Mouse (Mus musculus) kidney, embryonic 14.5 days (tissue): ENCODE measurements at regions not wholly inside any gene's neighbourhood (a gene's known extent, or its start where the extent isn't known, plus 50 kb on each side); places are given as distances from the start of the nearest gene placed in this dataset.

Experiments used
- ATAC-seq: fragments of 200-750 bp; cut with Nextera tagmentation; 2 replicates; pipeline ENCODE4 v1.8.0; 2017; ENCODE audit warnings: moderate number of reproducible peaks, mild to moderate bottlenecking, moderate TSS enrichment, moderate library complexity; ENCODE audit not compliant: low FRiP score, low TSS enrichment
- H3K27ac ChIP-seq: fragments of 300-500 bp; sonication (generic); 2 replicates; pipeline ENCODE4 v1.5.1; 2014; ENCODE audit warnings: low read depth, mild to moderate bottlenecking, low read length, moderate library complexity, mixed read lengths
- H3K27me3 ChIP-seq: fragments of 300-500 bp; sonication (generic); 2 replicates; pipeline ENCODE4 v1.6.1; 2014; ENCODE audit warnings: mild to moderate bottlenecking, low read length; ENCODE audit not compliant: control insufficient read depth, insufficient read depth
- H3K36me3 ChIP-seq: fragments of 300-500 bp; sonication (generic); 2 replicates; pipeline ENCODE4 v1.6.1; 2014; ENCODE audit warnings: low read length, mixed read lengths; ENCODE audit not compliant: control insufficient read depth, insufficient read depth
- H3K4me1 ChIP-seq: fragments of 300-500 bp; sonication (generic); 2 replicates; pipeline ENCODE4 v1.6.1; 2014; ENCODE audit warnings: low read length, mixed read lengths; ENCODE audit not compliant: control insufficient read depth, insufficient read depth
- H3K4me2 ChIP-seq: fragments of 300-500 bp; sonication (generic); replicated peaks from 2 replicates; pipeline ENCODE4 v1.6.1; 2014; ENCODE audit warnings: low read depth, mild to moderate bottlenecking, low read length
- H3K4me3 ChIP-seq: fragments of 300-500 bp; sonication (generic); 2 replicates; pipeline ENCODE4 v1.5.1; 2014; ENCODE audit warnings: mild to moderate bottlenecking, low read length
- H3K9ac ChIP-seq: fragments of 300-500 bp; sonication (generic); 2 replicates; pipeline ENCODE4 v1.6.1; 2014; ENCODE audit warnings: low read depth, mild to moderate bottlenecking, low read length, moderate library complexity
- H3K9me3 ChIP-seq: fragments of 300-500 bp; sonication (generic); 2 replicates; pipeline ENCODE4 v1.6.1; 2016; ENCODE audit warnings: low read length; ENCODE audit not compliant: control insufficient read depth
- WGBS: fragments of 180-500 bp; shearing (Covaris S2); extraction: QIAGEN DNeasy Blood & Tissue Kit; methylation state at CpG from one replicate; pipeline ENCODE4 v1.1.7; 2014; 5-methylcytosine and 5-hydroxymethylcytosine counted together

GRCm38 (mm10) chr9:122437464-122437863 is 86.1 kb downstream of the Abhd5 start:
- 70% methylated on average over 4 of the region's 4 CpGs for WGBS
- ATAC-seq: no peak

GRCm38 (mm10) chr9:122446387-122447105 is 95.1 kb downstream of the Abhd5 start:
- Histone ChIP-seq H3K4me3 (no peak overlapping the region), H3K27me3 (no peaks in the 10 kb centered on the region), H3K36me3 (no peaks in the 10 kb centered on the region), H3K27ac (no peak overlapping the region), H3K4me2 (no peak overlapping the region), H3K9me3 (no peaks in the 10 kb centered on the region), H3K4me1 (no peaks in the 10 kb centered on the region), H3K9ac (no peak overlapping the region)
- 61% methylated on average over 5 of the region's 5 CpGs for WGBS
- ATAC-seq: no peak

More at GRCm38 (mm10) chr9:122437464-122437863, 86.1 kb downstream of the Abhd5 start:
- no peaks in the 10 kb centered on the region for H3K27me3 ChIP-seq
- H3K9ac ChIP-seq: no peak overlapping the region
- H3K9me3 ChIP-seq: no peaks in the 10 kb centered on the region
- no peak overlapping the region for H3K4me2 ChIP-seq
- no peak overlapping the region for H3K27ac ChIP-seq
- no peaks in the 10 kb centered on the region for H3K4me1 ChIP-seq
- no peaks in the 10 kb centered on the region for H3K36me3 ChIP-seq
- H3K4me3 ChIP-seq: no peak overlapping the region

- WGBS: 47% methylated on average over 7 of the region's 7 CpGs
- no peak for ATAC-seq
- Histone ChIP-seq H3K36me3 (no peaks in the 10 kb centered on the region), H3K9me3 (no peaks in the 10 kb centered on the region), H3K4me2 (no peak overlapping the region), H3K27me3 (no peaks in the 10 kb centered on the region), H3K27ac (no peak overlapping the region), H3K4me1 (no peaks in the 10 kb centered on the region), H3K4me3 (no peak overlapping the region), H3K9ac (no peak overlapping the region)
Observed at GRCm38 (mm10) chr9:122447568-122447967, 96.2 kb downstream of the Abhd5 start.

GRCm38 (mm10) chr9:122448342-122448741 is 96.9 kb downstream of the Abhd5 start:
- no peak for ATAC-seq
- no peak overlapping the region for H3K9ac ChIP-seq
- H3K9me3 ChIP-seq: no peaks in the 10 kb centered on the region
- H3K4me1 ChIP-seq: no peaks in the 10 kb centered on the region
- no peak overlapping the region for H3K4me2 ChIP-seq
- WGBS: 68% methylated on average over 4 of the region's 4 CpGs
- no peaks in the 10 kb centered on the region for H3K36me3 ChIP-seq
- no peak overlapping the region for H3K27ac ChIP-seq
- H3K4me3 ChIP-seq: no peak overlapping the region
- no peaks in the 10 kb centered on the region for H3K27me3 ChIP-seq

GRCm38 (mm10) chr9:122450524-122450923 is 99.1 kb downstream of the Abhd5 start:
- H3K36me3 ChIP-seq: no peaks in the 10 kb centered on the region
- no peaks in the 10 kb centered on the region for H3K9me3 ChIP-seq
- no peak overlapping the region for H3K4me3 ChIP-seq
- H3K4me1 ChIP-seq: no peaks in the 10 kb centered on the region
- no peak for ATAC-seq
- 87% methylated on average over 5 of the region's 5 CpGs for WGBS
- no peak overlapping the region for H3K9ac ChIP-seq
- H3K27ac ChIP-seq: no peak overlapping the region
- no peak overlapping the region for H3K4me2 ChIP-seq
- no peaks in the 10 kb centered on the region for H3K27me3 ChIP-seq

- WGBS: 80% methylated on average over 8 of the region's 8 CpGs
- no peak overlapping the region for H3K4me3 ChIP-seq
Observed at GRCm38 (mm10) chr9:122455301-122455700, 103.9 kb downstream of the Abhd5 start.

GRCm38 (mm10) chr9:122455779-122456178 is 104.4 kb downstream of the Abhd5 start:
- WGBS: 72% methylated on average over 6 of the region's 6 CpGs
- H3K27me3 ChIP-seq: no peaks in the 10 kb centered on the region
- ATAC-seq: no peak
- no peaks in the 10 kb centered on the region for H3K4me1 ChIP-seq
- no peaks in the 10 kb centered on the region for H3K9me3 ChIP-seq
- H3K27ac ChIP-seq: no peak overlapping the region
- H3K4me3 ChIP-seq: no peak overlapping the region
- no peak overlapping the region for H3K9ac ChIP-seq
- H3K36me3 ChIP-seq: no peaks in the 10 kb centered on the region
- no peak overlapping the region for H3K4me2 ChIP-seq

More at GRCm38 (mm10) chr9:122455301-122455700, 103.9 kb downstream of the Abhd5 start:
- no peak for ATAC-seq
- Histone ChIP-seq H3K36me3 (no peaks in the 10 kb centered on the region), H3K9ac (no peak overlapping the region), H3K4me1 (no peaks in the 10 kb centered on the region), H3K4me2 (no peak overlapping the region), H3K27me3 (no peaks in the 10 kb centered on the region), H3K27ac (no peak overlapping the region), H3K9me3 (no peaks in the 10 kb centered on the region)

- ATAC-seq: no peak
- 81% methylated on average over 6 of the region's 6 CpGs for WGBS
- H3K4me2 ChIP-seq: no peak overlapping the region
Observed at GRCm38 (mm10) chr9:122459491-122459890, 108.1 kb downstream of the Abhd5 start.

GRCm38 (mm10) chr9:122471539-122471938 is 120.1 kb downstream of the Abhd5 start:
- Histone ChIP-seq H3K36me3 (no peaks in the 10 kb centered on the region), H3K9ac (no peak overlapping the region), H3K27ac (no peak overlapping the region), H3K9me3 (no peaks in the 10 kb centered on the region), H3K4me2 (no peak overlapping the region), H3K4me3 (no peak overlapping the region), H3K4me1 (no peaks in the 10 kb centered on the region), H3K27me3 (no peaks in the 10 kb centered on the region)
- ATAC-seq: no peak
- 96% methylated on average over 2 of the region's 2 CpGs for WGBS

More at GRCm38 (mm10) chr9:122459491-122459890, 108.1 kb downstream of the Abhd5 start:
- Histone ChIP-seq H3K27ac (no peak overlapping the region), H3K4me3 (no peak overlapping the region), H3K9ac (no peak overlapping the region), H3K36me3 (no peaks in the 10 kb centered on the region), H3K27me3 (no peaks in the 10 kb centered on the region), H3K4me1 (no peaks in the 10 kb centered on the region), H3K9me3 (no peaks in the 10 kb centered on the region)
